Mouse (Mus musculus) hindbrain, embryonic 14.5 days (tissue): ENCODE measurements around the gene Hist1h2bm. TPM values are rescaled to one million over a fixed set of nuclear protein-coding genes. Genes with fewer than 3 reads are reported as not detected.

Experiments
- microRNA-seq: library from miRNA; unstranded; fragments of <30 nt; microRNA quantifications from one replicate; pipeline ENCODE4, GENCODE M21; 2016
- polyA plus RNA-seq: library from polyadenylated mRNA; unstranded; fragments of >200 nt; fragmentation: Nextera tagmentation; extraction: Ambion mirVana; gene quantifications from 2 replicates; pipeline ENCODE4 v1.2.1, GENCODE M21; 2014

The Hist1h2bm gene
- polyA plus RNA-seq, 1 experiment from 2014 or later: 1.4 TPM

Small RNA genes within 50 kb of the gene (microRNA-seq; reads per million reads assigned to microRNA genes)
- not detected for gene Gm44357
- not detected for gene Gm44367
- gene Gm44454: not detected

Other genes with a start within 250 kb of the Hist1h2bm start
- gene Zkscan4, start 243.1 kb upstream of the Hist1h2bm start, polyA plus RNA-seq: 8.9 and 9.9 TPM in 2 replicates
- not detected in 2 replicates for gene Gm10065, start 242.6 kb upstream of the Hist1h2bm start, polyA plus RNA-seq
- gene AK157302, start 226.8 kb upstream of the Hist1h2bm start, polyA plus RNA-seq: 0.25 and 0.42 TPM in 2 replicates
- gene Gm11273, start 220.6 kb upstream of the Hist1h2bm start, polyA plus RNA-seq: 5.4 and 6.6 TPM in 2 replicates
- 7.4 and 8.0 TPM in 2 replicates for gene Zkscan8, start 190.9 kb upstream of the Hist1h2bm start, polyA plus RNA-seq
- 0.08 and 0.21 TPM in 2 replicates for gene Olfr1366, start 179.2 kb upstream of the Hist1h2bm start, polyA plus RNA-seq
- gene Olfr1535, start 162.2 kb upstream of the Hist1h2bm start, polyA plus RNA-seq: 0.04 TPM in 1 of 2 replicates, not detected in the other
- gene Olfr1364, start 140.3 kb upstream of the Hist1h2bm start, polyA plus RNA-seq: not detected in 2 replicates
- gene Olfr1362, start 108.0 kb upstream of the Hist1h2bm start, polyA plus RNA-seq: not detected in 2 replicates
- gene Olfr11, start 79.5 kb upstream of the Hist1h2bm start, polyA plus RNA-seq: not detected in 2 replicates
- gene Olfr1361, start 58.7 kb upstream of the Hist1h2bm start, polyA plus RNA-seq: not detected in 2 replicates
- not detected in 2 replicates for gene Olfr1360, start 44.6 kb upstream of the Hist1h2bm start, polyA plus RNA-seq
- not detected in 2 replicates for gene Olfr1359, start 23.9 kb upstream of the Hist1h2bm start, polyA plus RNA-seq
- not detected in 2 replicates for gene Hist1h2bl, start 5.9 kb upstream of the Hist1h2bm start, polyA plus RNA-seq
- 5.4 and 7.5 TPM in 2 replicates for gene Hist1h2ai, start 5.6 kb upstream of the Hist1h2bm start, polyA plus RNA-seq
- 2.4 and 3.2 TPM in 2 replicates for gene Hist1h3h, start 4.4 kb upstream of the Hist1h2bm start, polyA plus RNA-seq
- gene Hist1h4j, start 13.0 kb downstream of the Hist1h2bm start, polyA plus RNA-seq: 0.33 and 0.64 TPM in 2 replicates
- 2.0 and 2.7 TPM in 2 replicates for gene Hist1h4k, start 28.5 kb downstream of the Hist1h2bm start, polyA plus RNA-seq
- gene Hist1h2ak, start 31.8 kb downstream of the Hist1h2bm start, polyA plus RNA-seq: 2.4 and 3.4 TPM in 2 replicates
- gene Hist1h2bn, start 32.1 kb downstream of the Hist1h2bm start, polyA plus RNA-seq: not detected in 2 replicates
- 1.6 and 1.7 TPM in 2 replicates for gene Hist1h1b, start 58.6 kb downstream of the Hist1h2bm start, polyA plus RNA-seq
- 37.4 and 39.0 TPM in 2 replicates for gene Hist1h3i, start 61.3 kb downstream of the Hist1h2bm start, polyA plus RNA-seq
- gene Hist1h2an, start 65.2 kb downstream of the Hist1h2bm start, polyA plus RNA-seq: 1.3 TPM in 1 of 2 replicates, not detected in the other
- 0.82 and 1.1 TPM in 2 replicates for gene Hist1h2bp, start 65.4 kb downstream of the Hist1h2bm start, polyA plus RNA-seq
- gene Hist1h2bq, start 88.2 kb downstream of the Hist1h2bm start, polyA plus RNA-seq: 3.5 and 3.6 TPM in 2 replicates
- not detected in 2 replicates for gene Hist1h2ao, start 88.4 kb downstream of the Hist1h2bm start, polyA plus RNA-seq
- gene Hist1h4m, start 89.7 kb downstream of the Hist1h2bm start, polyA plus RNA-seq: not detected in 2 replicates
- 5.5 and 8.9 TPM in 2 replicates for gene Hist1h4n, start 110.2 kb downstream of the Hist1h2bm start, polyA plus RNA-seq
- gene Hist1h2ap, start 111.5 kb downstream of the Hist1h2bm start, polyA plus RNA-seq: 574 and 576 TPM in 2 replicates
- 3.8 TPM in 2 replicates for gene Hist1h2br, start 111.7 kb downstream of the Hist1h2bm start, polyA plus RNA-seq
- gene Zfp184, start 223.1 kb downstream of the Hist1h2bm start, polyA plus RNA-seq: 14.9 and 18.2 TPM in 2 replicates